Mouse (Mus musculus) thymus, adult 2 months (tissue): Measurements from ENCODE around the gene Cdcp2.

Experiments
- CTCF ChIP-seq: fragments of 200-500 bp; IDR thresholded peaks from 2 replicates; pipeline ENCODE4 v1.5.1; 2012; ENCODE audit warnings: mild to moderate bottlenecking, control low read depth, low read length, moderate library complexity, borderline replicate concordance; ENCODE audit not compliant: control insufficient read depth, poor library complexity, insufficient read depth; ENCODE audit errors: extremely low read depth
- POLR2A ChIP-seq: fragments of 200-500 bp; IDR thresholded peaks from 2 replicates; pipeline ENCODE4 v1.6.1; 2012; ENCODE audit warnings: mild to moderate bottlenecking, low read length, control low read depth, moderate library complexity; ENCODE audit not compliant: control insufficient read depth, poor library complexity, insufficient read depth; ENCODE audit errors: extremely low read depth

DNA sequence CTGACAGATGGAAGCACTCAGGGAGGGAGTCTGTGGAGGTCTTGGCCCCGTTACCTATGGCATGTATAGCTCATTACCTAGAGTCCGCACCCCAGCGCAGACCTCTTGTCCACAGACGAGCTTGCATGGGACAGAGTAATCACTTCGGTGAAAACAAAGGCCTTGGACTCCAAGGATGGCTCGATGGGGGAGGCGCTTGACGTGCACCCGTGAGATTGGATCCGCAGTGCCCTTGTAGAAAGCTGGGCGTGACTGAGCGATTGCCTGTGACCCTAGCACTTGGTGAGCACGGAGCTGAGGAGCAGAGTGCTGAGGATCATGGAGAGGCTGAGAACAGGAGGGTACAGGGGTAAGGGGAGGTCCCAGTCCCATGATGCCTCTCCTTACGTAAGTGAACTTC lies 5.0 kb upstream of the Cdcp2 start:
- TF ChIP-seq CTCF: no peak
- no peak for TF ChIP-seq POLR2A
